Mouse (Mus musculus): ENCODE measurements around the gene Wnt10b. TPM values are rescaled to one million over a fixed set of nuclear protein-coding genes. Genes with fewer than 3 reads are reported as not detected.

The Wnt10b gene
- polyA plus RNA-seq, 1 experiment from 2014 or later = 2.3 TPM

DNA sequence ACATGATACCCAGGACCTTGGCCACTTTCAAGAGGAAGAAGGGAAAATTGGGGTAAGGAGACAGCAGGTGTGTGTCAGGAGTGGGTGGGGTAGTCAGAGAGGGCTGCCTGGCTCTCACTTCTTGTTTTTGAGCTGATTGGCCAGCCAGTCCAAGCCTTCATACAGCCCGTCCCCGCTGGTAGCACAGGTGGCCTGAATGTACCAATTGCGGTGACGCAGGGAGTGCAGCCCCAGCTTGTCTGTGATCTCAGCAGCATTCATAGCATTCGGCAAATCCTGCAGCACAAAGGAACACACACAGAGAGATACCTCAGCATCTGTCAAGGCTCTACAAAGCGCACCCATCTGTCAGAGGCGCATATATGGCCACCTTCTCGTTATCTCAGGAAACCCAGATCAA, 37.7 kb downstream of the Wnt10b start:
- 86% methylated on average over 8 of the region's 8 CpGs for WGBS
- DNase-seq (ENCODE audit: low spot score) = no peak
- ATAC-seq (replicated peaks; ENCODE audit: insufficient number of reproducible peaks, low FRiP score, low TSS enrichment, low read depth) = no peak

DNA sequence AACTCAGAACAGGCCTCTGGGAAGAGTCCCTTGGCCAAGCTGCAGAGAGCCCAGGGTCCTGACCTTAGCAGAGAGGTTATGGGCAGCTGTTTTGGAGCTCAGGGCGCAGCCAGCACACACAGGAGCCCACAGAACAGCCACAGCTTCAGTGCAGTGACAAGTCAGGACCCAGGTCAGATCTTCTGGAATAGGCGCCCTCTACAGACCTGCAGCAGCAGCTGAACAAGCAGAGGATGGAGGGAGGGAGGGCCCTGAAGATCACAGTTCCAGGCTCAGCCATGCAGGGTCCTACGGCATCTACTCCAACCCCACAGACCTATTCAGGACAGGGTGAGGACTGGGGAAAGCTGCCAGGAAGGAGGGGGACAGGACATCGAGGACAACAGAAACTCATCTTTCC, 39.2 kb downstream of the Wnt10b start:
- no peak overlapping the region for H3K4me2 ChIP-seq (ENCODE audit: low read depth, low read length)
- H3K27ac ChIP-seq (replicated peaks; ENCODE audit: low read depth, low read length) = no peak overlapping the region
- ATAC-seq (replicated peaks; ENCODE audit: insufficient number of reproducible peaks, low FRiP score, low TSS enrichment, low read depth) (no peak), DNase-seq (ENCODE audit: low spot score) (no peak)
- H3K9ac ChIP-seq (replicated peaks; ENCODE audit: low read length) = no peak overlapping the region
- H3K4me1 ChIP-seq (ENCODE audit: control insufficient read depth, insufficient read depth, low read length) = no peaks in the 10 kb centered on the region
- no peak overlapping the region for H3K4me3 ChIP-seq (ENCODE audit: low read depth, low read length)
- peaks cover 8% of the 10 kb centered on the region for H3K36me3 ChIP-seq (replicated peaks; ENCODE audit: control insufficient read depth, insufficient read depth, low read depth, low read length)
- H3K27me3 ChIP-seq (ENCODE audit: control insufficient read depth, insufficient read depth, low read length) = no peaks in the 10 kb centered on the region
- 66% methylated on average over 4 of the region's 4 CpGs for WGBS
- H3K9me3 ChIP-seq (replicated peaks; ENCODE audit: control insufficient read depth, low read length) = no peaks in the 10 kb centered on the region

More for the DNA sequence above, 37.7 kb downstream of the Wnt10b start:
- H3K4me3 ChIP-seq (ENCODE audit: low read depth, low read length) = no peak overlapping the region
- peaks cover 8% of the 10 kb centered on the region for H3K36me3 ChIP-seq (replicated peaks; ENCODE audit: control insufficient read depth, insufficient read depth, low read depth, low read length)
- H3K27me3 ChIP-seq (ENCODE audit: control insufficient read depth, insufficient read depth, low read length) = no peaks in the 10 kb centered on the region
- no peak overlapping the region for H3K4me2 ChIP-seq (ENCODE audit: low read depth, low read length)
- no peaks in the 10 kb centered on the region for H3K4me1 ChIP-seq (ENCODE audit: control insufficient read depth, insufficient read depth, low read length)
- no peak overlapping the region for H3K9ac ChIP-seq (replicated peaks; ENCODE audit: low read length)
- H3K27ac ChIP-seq (replicated peaks; ENCODE audit: low read depth, low read length) = no peak overlapping the region
- H3K9me3 ChIP-seq (replicated peaks; ENCODE audit: control insufficient read depth, low read length) = no peaks in the 10 kb centered on the region

DNA sequence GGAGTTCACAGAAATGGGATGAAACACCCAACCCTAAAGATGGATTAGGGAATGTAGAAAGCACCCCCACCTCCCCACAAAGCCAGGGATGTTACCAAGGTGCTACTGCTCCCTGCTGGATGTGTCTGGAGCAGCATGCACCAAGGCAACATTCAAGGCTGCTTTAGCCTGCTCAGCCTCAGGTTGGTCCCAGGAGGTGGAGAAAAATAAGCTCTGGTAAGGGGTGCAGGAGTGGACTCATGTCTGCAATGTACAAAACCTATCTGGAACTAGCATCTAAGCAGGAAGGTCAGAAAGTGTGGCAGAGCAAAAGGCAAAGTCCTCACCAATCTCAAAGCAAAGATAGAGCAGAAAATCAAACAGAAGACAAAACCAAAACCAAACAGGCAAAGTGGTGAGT, 40.1 kb downstream of the Wnt10b start:
- Histone ChIP-seq H3K27me3 (ENCODE audit: control insufficient read depth, insufficient read depth, low read length) (no peaks in the 10 kb centered on the region), H3K4me1 (ENCODE audit: control insufficient read depth, insufficient read depth, low read length) (no peaks in the 10 kb centered on the region), H3K9me3 (replicated peaks; ENCODE audit: control insufficient read depth, low read length) (no peaks in the 10 kb centered on the region), H3K9ac (replicated peaks; ENCODE audit: low read length) (no peak overlapping the region), H3K27ac (replicated peaks; ENCODE audit: low read depth, low read length) (no peak overlapping the region), H3K4me3 (ENCODE audit: low read depth, low read length) (no peak overlapping the region), H3K36me3 (replicated peaks; ENCODE audit: control insufficient read depth, insufficient read depth, low read depth, low read length) (peaks cover 8% of the 10 kb centered on the region), H3K4me2 (ENCODE audit: low read depth, low read length) (no peak overlapping the region)
- no peak for DNase-seq (ENCODE audit: low spot score)
- ATAC-seq (replicated peaks; ENCODE audit: insufficient number of reproducible peaks, low FRiP score, low TSS enrichment, low read depth) = no peak

DNA sequence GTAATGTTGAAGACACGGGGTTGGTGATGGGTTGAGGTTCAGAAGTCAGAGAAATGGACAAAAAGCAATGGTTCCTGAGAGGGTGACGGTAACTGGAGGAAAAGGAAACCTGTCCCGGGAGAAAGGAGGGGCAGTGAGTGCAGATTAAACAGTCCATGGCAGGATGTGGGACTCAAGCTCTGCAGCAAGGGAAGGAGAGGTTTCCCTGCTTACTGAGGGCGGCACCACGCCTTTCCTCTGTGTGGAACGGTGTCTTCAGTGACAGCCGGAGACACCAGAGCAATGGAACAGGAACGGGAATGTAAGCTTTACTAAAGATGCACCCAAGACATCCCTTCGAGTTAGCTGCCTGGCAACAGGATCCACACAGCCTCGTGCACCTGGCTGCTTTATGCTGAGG, 41.4 kb downstream of the Wnt10b start:
- peaks cover 5% of the 10 kb centered on the region for H3K36me3 ChIP-seq (replicated peaks; ENCODE audit: control insufficient read depth, insufficient read depth, low read depth, low read length)
- H3K4me2 ChIP-seq (ENCODE audit: low read depth, low read length) = no peak overlapping the region
- H3K9me3 ChIP-seq (replicated peaks; ENCODE audit: control insufficient read depth, low read length) = no peaks in the 10 kb centered on the region
- no peak overlapping the region for H3K27ac ChIP-seq (replicated peaks; ENCODE audit: low read depth, low read length)
- ATAC-seq (replicated peaks; ENCODE audit: insufficient number of reproducible peaks, low FRiP score, low TSS enrichment, low read depth) (no peak), DNase-seq (ENCODE audit: low spot score) (no peak)
- 91% methylated on average over 10 of the region's 10 CpGs for WGBS
- no peak overlapping the region for H3K4me3 ChIP-seq (ENCODE audit: low read depth, low read length)
- no peak overlapping the region for H3K9ac ChIP-seq (replicated peaks; ENCODE audit: low read length)
- H3K27me3 ChIP-seq (ENCODE audit: control insufficient read depth, insufficient read depth, low read length) = no peaks in the 10 kb centered on the region
- no peaks in the 10 kb centered on the region for H3K4me1 ChIP-seq (ENCODE audit: control insufficient read depth, insufficient read depth, low read length)

DNA sequence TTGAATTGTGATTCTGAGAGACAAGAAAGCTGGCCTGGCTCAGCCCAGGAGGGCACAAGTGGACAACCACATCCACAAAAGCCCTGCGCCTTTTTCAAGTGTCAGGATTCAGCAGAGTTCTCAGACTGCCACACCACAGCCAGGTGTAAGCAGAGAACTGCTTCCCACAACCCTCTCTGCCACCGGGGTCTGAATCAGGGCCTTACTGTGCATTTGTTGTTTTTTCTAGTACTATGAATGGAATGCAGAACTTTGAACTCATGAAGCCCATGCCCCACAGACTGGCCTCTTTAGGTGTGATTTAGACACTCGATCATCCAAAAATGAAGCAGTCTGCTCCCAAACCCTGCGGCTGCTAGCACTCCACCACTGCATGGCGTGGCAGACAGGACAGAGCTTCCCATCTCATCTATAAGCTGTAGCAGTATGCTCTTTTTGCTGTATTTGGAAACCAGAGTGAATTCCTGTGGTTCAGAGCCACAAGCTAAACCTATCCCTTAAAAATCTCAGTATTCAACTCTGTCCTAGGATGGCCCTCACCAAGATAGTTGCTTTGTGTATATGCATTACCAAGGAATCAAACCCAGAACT, 43.9 kb downstream of the Wnt10b start:
- Histone ChIP-seq H3K4me2 (ENCODE audit: low read depth, low read length) (no peak overlapping the region), H3K9ac (replicated peaks; ENCODE audit: low read length) (no peak overlapping the region), H3K4me1 (ENCODE audit: control insufficient read depth, insufficient read depth, low read length) (no peaks in the 10 kb centered on the region), H3K9me3 (replicated peaks; ENCODE audit: control insufficient read depth, low read length) (no peaks in the 10 kb centered on the region), H3K36me3 (replicated peaks; ENCODE audit: control insufficient read depth, insufficient read depth, low read depth, low read length) (peaks cover 5% of the 10 kb centered on the region), H3K4me3 (ENCODE audit: low read depth, low read length) (no peak overlapping the region), H3K27ac (replicated peaks; ENCODE audit: low read depth, low read length) (no peak overlapping the region), H3K27me3 (ENCODE audit: control insufficient read depth, insufficient read depth, low read length) (no peaks in the 10 kb centered on the region)
- no peak for DNase-seq (ENCODE audit: low spot score)
- no peak for ATAC-seq (replicated peaks; ENCODE audit: insufficient number of reproducible peaks, low FRiP score, low TSS enrichment, low read depth)
- 74% methylated on average over 5 of the region's 5 CpGs for WGBS

DNA sequence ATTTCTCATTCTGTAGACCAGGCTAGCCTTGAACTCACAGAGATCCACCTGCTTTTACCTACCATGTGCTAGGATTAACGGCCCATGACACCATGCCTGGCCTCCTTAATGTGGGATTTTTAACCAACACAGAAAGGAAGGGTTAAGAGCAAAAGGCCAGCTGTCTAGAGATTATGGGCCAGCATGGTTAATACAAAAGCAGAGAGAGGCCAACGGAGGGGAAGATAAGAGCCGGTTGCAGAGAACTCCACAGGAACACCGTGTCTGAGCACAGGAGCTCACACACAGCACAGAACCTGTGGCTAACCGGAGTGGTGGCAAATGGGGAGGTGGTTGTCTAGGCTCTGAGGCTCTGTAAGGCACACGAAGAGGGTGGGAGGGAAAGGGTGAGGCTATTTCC, 44.6 kb downstream of the Wnt10b start:
- H3K9ac ChIP-seq (replicated peaks; ENCODE audit: low read length) = no peak overlapping the region
- no peak overlapping the region for H3K27ac ChIP-seq (replicated peaks; ENCODE audit: low read depth, low read length)
- H3K9me3 ChIP-seq (replicated peaks; ENCODE audit: control insufficient read depth, low read length) = no peaks in the 10 kb centered on the region
- 77% methylated on average over 6 of the region's 6 CpGs for WGBS
- DNase-seq (ENCODE audit: low spot score) (no peak), ATAC-seq (replicated peaks; ENCODE audit: insufficient number of reproducible peaks, low FRiP score, low TSS enrichment, low read depth) (no peak)
- H3K4me3 ChIP-seq (ENCODE audit: low read depth, low read length) = no peak overlapping the region
- no peaks in the 10 kb centered on the region for H3K4me1 ChIP-seq (ENCODE audit: control insufficient read depth, insufficient read depth, low read length)
- no peak overlapping the region for H3K4me2 ChIP-seq (ENCODE audit: low read depth, low read length)
- H3K27me3 ChIP-seq (ENCODE audit: control insufficient read depth, insufficient read depth, low read length) = no peaks in the 10 kb centered on the region
- H3K36me3 ChIP-seq (replicated peaks; ENCODE audit: control insufficient read depth, insufficient read depth, low read depth, low read length) = peaks cover 3% of the 10 kb centered on the region

DNA sequence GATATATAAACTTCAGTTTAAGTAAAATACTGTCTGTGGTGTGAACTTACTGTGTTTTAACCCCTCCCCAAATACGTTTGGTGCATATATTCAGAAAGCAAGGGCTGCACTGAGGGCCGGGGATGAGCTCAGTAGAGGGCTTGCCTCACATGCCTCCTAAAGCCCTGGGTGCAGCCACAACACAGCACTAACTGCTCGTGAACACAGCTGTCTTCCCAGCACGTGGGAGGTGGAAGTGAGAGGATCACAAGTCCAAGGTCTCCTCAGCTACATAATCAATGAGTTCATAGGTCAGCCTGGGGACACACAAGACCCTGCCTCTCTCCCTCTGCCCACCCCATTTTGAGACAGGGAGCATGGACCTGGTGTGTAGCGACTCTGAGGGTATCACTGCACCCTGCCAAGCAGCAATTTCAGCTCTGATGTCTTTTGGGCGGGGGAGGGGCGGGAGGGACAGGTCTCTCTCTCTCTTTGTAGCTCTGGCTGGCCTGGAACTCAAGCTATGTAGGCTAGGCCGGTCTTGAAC, 45.9 kb downstream of the Wnt10b start:
- Histone ChIP-seq H3K4me1 (ENCODE audit: control insufficient read depth, insufficient read depth, low read length) (no peaks in the 10 kb centered on the region; the same call in 1 of the 2 replicates), H3K4me2 (ENCODE audit: low read depth, low read length) (no peak overlapping the region), H3K36me3 (replicated peaks; ENCODE audit: control insufficient read depth, insufficient read depth, low read depth, low read length) (peaks cover 3% of the 10 kb centered on the region), H3K27me3 (ENCODE audit: control insufficient read depth, insufficient read depth, low read length) (no peaks in the 10 kb centered on the region), H3K27ac (replicated peaks; ENCODE audit: low read depth, low read length) (no peak overlapping the region), H3K4me3 (ENCODE audit: low read depth, low read length) (no peak overlapping the region), H3K9ac (replicated peaks; ENCODE audit: low read length) (no peak overlapping the region), H3K9me3 (replicated peaks; ENCODE audit: control insufficient read depth, low read length) (no peaks in the 10 kb centered on the region)
- DNase-seq (ENCODE audit: low spot score) (no peak), ATAC-seq (replicated peaks; ENCODE audit: insufficient number of reproducible peaks, low FRiP score, low TSS enrichment, low read depth) (no peak)
- WGBS = 73% methylated on average over 8 of the region's 8 CpGs

DNA sequence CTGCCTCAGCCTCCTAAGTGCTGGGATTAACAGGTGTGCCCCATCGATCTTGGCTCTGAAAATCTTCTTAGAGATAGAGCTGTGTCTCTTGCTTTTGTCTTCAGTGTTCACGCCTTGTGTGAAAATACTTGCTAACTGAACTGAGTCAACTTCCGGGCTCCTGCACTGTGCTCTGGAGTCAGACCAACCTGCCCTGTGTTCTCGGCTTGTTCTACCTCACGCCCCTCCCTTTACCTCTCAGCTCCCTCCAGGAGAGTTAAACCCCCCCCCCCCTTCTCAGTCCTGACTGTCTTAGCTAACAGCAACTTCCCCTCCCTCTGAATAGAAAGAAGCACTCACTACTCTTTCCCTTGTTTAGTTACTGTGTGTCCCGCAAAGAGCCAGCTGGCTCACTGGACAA, 47.2 kb downstream of the Wnt10b start:
- Histone ChIP-seq H3K9ac (replicated peaks; ENCODE audit: low read length) (no peak overlapping the region), H3K4me3 (ENCODE audit: low read depth, low read length) (no peak overlapping the region), H3K27ac (replicated peaks; ENCODE audit: low read depth, low read length) (no peak overlapping the region), H3K4me2 (ENCODE audit: low read depth, low read length) (no peak overlapping the region), H3K27me3 (ENCODE audit: control insufficient read depth, insufficient read depth, low read length) (no peaks in the 10 kb centered on the region), H3K36me3 (replicated peaks; ENCODE audit: control insufficient read depth, insufficient read depth, low read depth, low read length) (no peaks in the 10 kb centered on the region; the same call in 1 of the 2 replicates), H3K4me1 (ENCODE audit: control insufficient read depth, insufficient read depth, low read length) (no peaks in the 10 kb centered on the region; the same call in 1 of the 2 replicates), H3K9me3 (replicated peaks; ENCODE audit: control insufficient read depth, low read length) (no peaks in the 10 kb centered on the region)
- ATAC-seq (replicated peaks; ENCODE audit: insufficient number of reproducible peaks, low FRiP score, low TSS enrichment, low read depth) (no peak), DNase-seq (ENCODE audit: low spot score) (no peak)
- 83% methylated on average over 6 of the region's 6 CpGs for WGBS
